Mouse (Mus musculus) G1E-ER4 (cell line): ENCODE results near the gene Vcp. TPM values are rescaled to one million over a fixed set of nuclear protein-coding genes. Genes with fewer than 3 reads are reported as not detected.

Experiments
- GATA1 ChIP-seq: IDR thresholded peaks from one replicate; pipeline ENCODE4 v1.8.0; 2012; ENCODE audit warnings: low read length, inconsistent platforms
- polyA plus RNA-seq: library from polyadenylated mRNA; stranded (reverse); fragments of >175 nt; gene quantifications from 2 replicates; pipeline ENCODE4 v1.2.3, GENCODE M21; 2012

The Vcp gene
- polyA plus RNA-seq, 1 experiment: 427 TPM

DNA sequence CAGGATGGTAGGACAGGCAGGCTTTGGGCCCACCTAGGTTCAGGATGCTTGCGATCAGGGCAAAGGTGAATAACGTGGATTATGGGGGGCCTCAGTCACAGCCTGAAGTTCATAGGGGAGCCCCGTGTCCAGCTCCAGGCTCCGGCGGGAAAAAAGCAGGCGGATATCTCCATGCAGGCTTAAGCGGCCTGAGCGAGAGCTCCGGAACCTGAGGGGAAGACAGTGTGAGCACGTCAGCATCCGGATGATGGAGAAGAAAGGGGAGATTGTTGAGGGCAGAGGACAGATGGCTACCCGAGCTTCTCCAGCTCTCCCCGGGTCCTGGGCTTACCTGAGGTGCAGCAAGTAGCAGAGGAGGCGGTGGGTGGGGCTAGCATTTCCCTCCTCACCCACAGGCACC, 33.2 kb upstream of the Vcp start:
- TF ChIP-seq GATA1: no peak

DNA sequence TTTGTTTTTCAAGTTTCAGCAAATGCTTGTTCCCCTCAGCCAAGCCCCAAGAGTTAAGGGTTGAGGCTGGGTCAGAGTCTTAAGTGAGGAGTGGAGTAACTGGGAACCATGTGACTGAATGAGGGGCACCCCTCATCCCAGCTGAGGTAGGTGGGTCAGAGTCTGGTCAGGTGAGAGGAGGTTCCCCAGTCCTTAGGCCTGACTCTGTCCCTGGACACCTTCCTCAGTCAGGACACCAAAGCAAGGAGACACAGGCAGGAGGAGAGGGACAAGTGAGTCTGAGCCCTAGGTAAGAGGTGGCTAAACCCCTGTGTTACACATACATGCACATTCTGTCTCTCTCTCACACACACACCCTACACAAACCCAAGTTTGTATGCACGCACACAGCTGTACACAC, 32.2 kb upstream of the Vcp start:
- no peak for TF ChIP-seq GATA1

GRCm38 (mm10) chr4:43031237-43031995, 31.1 kb upstream of the Vcp start, which contains the start of gene Stoml2:
Stoml2 (minus strand) TSS chr4:43031710.
- no peak for TF ChIP-seq GATA1

GRCm38 (mm10) chr4:43030780-43031230, 30.5 kb upstream of the Vcp start:
- no peak for TF ChIP-seq GATA1

DNA sequence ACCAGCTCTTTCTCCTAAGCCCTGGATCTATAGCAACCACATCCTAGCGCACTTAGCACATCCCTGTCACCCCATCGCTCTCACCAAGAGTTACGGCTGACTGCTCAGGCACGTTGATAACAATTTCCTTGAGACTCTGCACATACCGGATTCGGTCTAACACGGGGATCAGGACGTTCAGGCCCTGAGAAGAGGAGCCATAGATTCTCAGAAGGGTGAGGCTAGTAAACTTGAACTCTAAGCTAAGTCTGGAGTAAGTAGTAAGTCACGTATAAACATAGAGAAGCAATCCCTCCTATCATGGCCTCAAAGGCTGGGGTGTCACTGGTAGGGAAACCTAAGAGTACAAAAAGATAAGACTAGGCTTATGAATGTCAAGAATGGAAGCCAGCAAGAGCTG, 30.0 kb upstream of the Vcp start:
- TF ChIP-seq GATA1: no peak

GRCm38 (mm10) chr4:43029749-43030148, 29.4 kb upstream of the Vcp start:
- no peak for TF ChIP-seq GATA1

- TF ChIP-seq GATA1: no peak
These were observed 28.8 kb upstream of the Vcp start for GRCm38 (mm10) chr4:43029121-43029520.

- TF ChIP-seq GATA1: no peak
These were observed 25.0 kb upstream of the Vcp start, which contains the start of gene Pigo for GRCm38 (mm10) chr4:43025084-43025960. Pigo (minus strand) TSS chr4:43025819.

DNA sequence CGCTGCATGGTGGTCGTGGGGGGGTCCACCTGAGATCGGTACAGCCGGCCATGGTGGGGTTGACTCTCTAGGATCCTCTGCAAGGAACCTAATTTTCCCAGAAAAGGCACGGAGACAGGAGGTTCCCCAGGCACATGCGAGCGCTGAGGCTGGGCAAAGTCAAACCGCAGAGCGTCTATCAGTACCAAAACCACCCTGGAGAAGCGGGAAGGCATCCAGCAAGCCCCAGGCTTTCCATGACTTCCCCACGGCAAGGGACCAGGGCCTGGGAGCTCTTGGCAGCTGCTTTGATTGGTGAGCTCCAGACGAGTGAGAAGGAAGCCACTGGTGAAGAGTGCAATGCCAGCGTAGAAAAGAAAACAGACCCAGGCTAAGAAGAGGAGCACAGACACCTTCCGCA, 24.4 kb upstream of the Vcp start:
- no peak for TF ChIP-seq GATA1

GRCm38 (mm10) chr4:43021341-43021740, 21.0 kb upstream of the Vcp start:
- TF ChIP-seq GATA1: no peak

DNA sequence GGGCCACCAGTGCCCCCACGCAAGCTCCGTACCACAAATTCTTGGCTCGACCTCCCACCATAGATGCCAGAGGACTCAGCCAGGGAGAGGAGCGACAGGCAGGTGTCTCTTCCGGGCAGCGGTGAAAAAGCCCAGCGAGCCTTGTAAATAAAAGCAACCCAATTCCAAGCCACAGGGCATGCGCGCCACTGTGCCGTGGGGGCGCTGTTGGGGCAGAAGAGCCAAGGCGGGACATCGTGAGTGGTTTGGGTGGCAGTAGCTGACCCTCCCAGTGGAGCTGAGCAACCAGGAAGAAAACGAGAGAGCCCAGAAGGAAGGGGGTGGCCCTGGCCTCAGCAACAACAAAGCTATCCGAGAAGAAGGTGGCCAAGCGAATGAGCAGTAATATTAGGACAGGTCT, 20.6 kb upstream of the Vcp start:
- TF ChIP-seq GATA1: no peak

- TF ChIP-seq GATA1: no peak
These were observed 19.5 kb upstream of the Vcp start for GRCm38 (mm10) chr4:43019641-43020465.

- no peak for TF ChIP-seq GATA1
These were observed 18.9 kb upstream of the Vcp start for GRCm38 (mm10) chr4:43019176-43019575.

DNA sequence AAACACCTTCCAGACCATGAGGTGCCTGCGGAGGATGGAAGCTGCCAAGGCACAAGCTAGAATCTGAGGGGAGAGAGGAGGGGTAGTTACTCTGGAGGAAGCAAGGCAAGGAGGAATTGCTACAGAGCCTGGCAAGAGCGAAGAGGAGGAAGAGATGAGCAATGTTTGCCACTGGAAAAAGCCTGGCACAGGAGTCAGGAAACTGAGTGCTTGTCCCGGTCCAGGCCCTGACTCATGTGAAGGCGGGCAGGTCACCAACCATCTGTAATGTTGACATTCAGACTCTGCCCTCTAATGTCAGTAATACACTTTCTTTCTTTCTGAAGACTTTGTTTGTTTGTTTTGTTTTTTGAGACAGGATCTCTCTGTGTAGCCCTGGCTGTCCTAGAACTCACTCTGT, 17.8 kb upstream of the Vcp start:
- no peak for TF ChIP-seq GATA1

GRCm38 (mm10) chr4:43012091-43012490, 11.8 kb upstream of the Vcp start:
- TF ChIP-seq GATA1: no peak
